Mouse (Mus musculus) lung, embryonic 15.5 days (tissue): ENCODE data around the gene Bcat2. TPM values are rescaled to one million over a fixed set of nuclear protein-coding genes. Genes with fewer than 3 reads are reported as not detected.

Source experiments
- ATAC-seq: fragments of 200-750 bp; cut with Nextera tagmentation; 2 replicates; pipeline ENCODE4 v1.8.0; 2017; ENCODE audit warnings: moderate number of reproducible peaks, borderline replicate concordance; ENCODE audit not compliant: low FRiP score, low TSS enrichment; ENCODE audit errors: extremely low read depth
- H3K27ac ChIP-seq: fragments of 300-500 bp; sonication (generic); 2 replicates; pipeline ENCODE4 v1.5.1; 2015; ENCODE audit warnings: moderate library complexity, mild to moderate bottlenecking, inconsistent platforms
- H3K27me3 ChIP-seq: fragments of 300-500 bp; sonication (generic); 2 replicates; pipeline ENCODE4 v1.6.1; 2015; ENCODE audit warnings: inconsistent platforms
- H3K36me3 ChIP-seq: fragments of 300-500 bp; sonication (generic); 2 replicates; pipeline ENCODE4 v1.6.1; 2015; ENCODE audit warnings: inconsistent platforms
- H3K4me1 ChIP-seq: fragments of 300-500 bp; sonication (generic); 2 replicates; pipeline ENCODE4 v1.6.1; 2015; ENCODE audit warnings: inconsistent platforms
- H3K4me2 ChIP-seq: fragments of 300-500 bp; sonication (generic); 2 replicates; pipeline ENCODE4 v1.6.1; 2015; ENCODE audit warnings: inconsistent platforms, mild to moderate bottlenecking, moderate library complexity
- H3K4me3 ChIP-seq: fragments of 300-500 bp; sonication (generic); 2 replicates; pipeline ENCODE4 v1.5.1; 2015; ENCODE audit warnings: mild to moderate bottlenecking, inconsistent platforms
- H3K9ac ChIP-seq: fragments of 300-500 bp; sonication (generic); 2 replicates; pipeline ENCODE4 v1.6.1; 2015; ENCODE audit warnings: inconsistent platforms
- H3K9me3 ChIP-seq: fragments of 300-500 bp; sonication (generic); 2 replicates; pipeline ENCODE4 v1.6.1; 2016; ENCODE audit warnings: inconsistent platforms
- WGBS: fragments of 180-500 bp; shearing (Covaris S2); methylation state at CpG from one replicate; pipeline ENCODE4 v1.1.7; 2015; 5-methylcytosine and 5-hydroxymethylcytosine counted together
- polyA plus RNA-seq: library from polyadenylated mRNA; unstranded; fragments of >200 nt; fragmentation: Nextera tagmentation; extraction: Ambion mirVana; gene quantifications from 2 replicates; pipeline ENCODE4 v1.2.1, GENCODE M21; 2015

Bcat2 gene
- polyA plus RNA-seq, 1 experiment from 2014 or later: 62.5 TPM

- ATAC-seq: no peak
- Histone ChIP-seq H3K4me2 (no peak overlapping the region), H3K36me3 (no peaks in the 10 kb centered on the region), H3K9ac (no peak overlapping the region), H3K27ac (no peak overlapping the region), H3K4me1 (0 out of 2 replicates have a peak, but pooled peaks cover 4% of the 10 kb centered on the region), H3K9me3 (no peaks in the 10 kb centered on the region), H3K27me3 (no peaks in the 10 kb centered on the region), H3K4me3 (no peak overlapping the region)
- WGBS: 57% methylated on average over 7 of the region's 7 CpGs
Observed at GRCm38 (mm10) chr7:45591880-45592279, 21.9 kb downstream of the Bcat2 start.

- ATAC-seq: no peak
- no peak overlapping the region for H3K27ac ChIP-seq
- no peaks in the 10 kb centered on the region for H3K36me3 ChIP-seq
- no peak overlapping the region for H3K4me2 ChIP-seq
- H3K27me3 ChIP-seq: no peaks in the 10 kb centered on the region
- no peak overlapping the region for H3K4me3 ChIP-seq
- H3K9me3 ChIP-seq: no peaks in the 10 kb centered on the region
- H3K9ac ChIP-seq: no peak overlapping the region
- 16% methylated on average over 10 of the region's 10 CpGs for WGBS
- 0 out of 2 replicates have a peak, but pooled peaks cover 4% of the 10 kb centered on the region for H3K4me1 ChIP-seq
Observed at GRCm38 (mm10) chr7:45593118-45593815, 23.3 kb downstream of the Bcat2 start.

- no peaks in the 10 kb centered on the region for H3K9me3 ChIP-seq
- H3K4me3 ChIP-seq: no peak overlapping the region
- H3K9ac ChIP-seq: no peak overlapping the region
- 74% methylated on average over 4 of the region's 4 CpGs for WGBS
- no peaks in the 10 kb centered on the region for H3K27me3 ChIP-seq
- no peak overlapping the region for H3K4me2 ChIP-seq
- H3K4me1 ChIP-seq: no peaks in the 10 kb centered on the region
- no peak overlapping the region for H3K27ac ChIP-seq
- ATAC-seq: no peak
- H3K36me3 ChIP-seq: no peaks in the 10 kb centered on the region
Observed at GRCm38 (mm10) chr7:45595176-45595575, 25.2 kb downstream of the Bcat2 start.

GRCm38 (mm10) chr7:45596107-45596506, 26.2 kb downstream of the Bcat2 start:
- H3K9ac ChIP-seq: no peak overlapping the region
- no peaks in the 10 kb centered on the region for H3K36me3 ChIP-seq
- no peaks in the 10 kb centered on the region for H3K4me1 ChIP-seq
- H3K4me3 ChIP-seq: no peak overlapping the region
- no peak overlapping the region for H3K4me2 ChIP-seq
- no peak overlapping the region for H3K27ac ChIP-seq
- WGBS: 61% methylated on average over 1 of the region's 1 CpGs
- no peak for ATAC-seq
- no peaks in the 10 kb centered on the region for H3K9me3 ChIP-seq
- H3K27me3 ChIP-seq: no peaks in the 10 kb centered on the region

GRCm38 (mm10) chr7:45597013-45597412, 27.1 kb downstream of the Bcat2 start:
- no peaks in the 10 kb centered on the region for H3K27me3 ChIP-seq
- H3K27ac ChIP-seq: no peak overlapping the region
- H3K36me3 ChIP-seq: no peaks in the 10 kb centered on the region
- no peak overlapping the region for H3K9ac ChIP-seq
- ATAC-seq: no peak
- no peak overlapping the region for H3K4me2 ChIP-seq
- WGBS: 82% methylated on average over 5 of the region's 5 CpGs
- H3K4me3 ChIP-seq: no peak overlapping the region
- H3K4me1 ChIP-seq: no peaks in the 10 kb centered on the region
- H3K9me3 ChIP-seq: no peaks in the 10 kb centered on the region

- Histone ChIP-seq H3K4me3 (no peak overlapping the region), H3K4me1 (no peaks in the 10 kb centered on the region), H3K36me3 (no peaks in the 10 kb centered on the region), H3K27ac (no peak overlapping the region), H3K9me3 (no peaks in the 10 kb centered on the region), H3K4me2 (no peak overlapping the region), H3K27me3 (no peaks in the 10 kb centered on the region), H3K9ac (no peak overlapping the region)
- ATAC-seq: no peak
- 85% methylated on average over 6 of the region's 6 CpGs for WGBS
Observed at GRCm38 (mm10) chr7:45597527-45597926, 27.6 kb downstream of the Bcat2 start.

- WGBS: 35% methylated on average over 18 of the region's 18 CpGs
- Histone ChIP-seq H3K9ac (no peak overlapping the region), H3K36me3 (no peaks in the 10 kb centered on the region), H3K27ac (no peak overlapping the region), H3K9me3 (no peaks in the 10 kb centered on the region), H3K4me3 (no peak overlapping the region), H3K4me1 (no peaks in the 10 kb centered on the region), H3K4me2 (no peak overlapping the region), H3K27me3 (no peaks in the 10 kb centered on the region)
- ATAC-seq: no peak
Observed at GRCm38 (mm10) chr7:45598960-45599879, 29.3 kb downstream of the Bcat2 start.

GRCm38 (mm10) chr7:45605704-45606289, 35.8 kb downstream of the Bcat2 start:
- Histone ChIP-seq H3K4me2 (no peak overlapping the region), H3K4me1 (no peaks in the 10 kb centered on the region), H3K9ac (no peak overlapping the region), H3K9me3 (no peaks in the 10 kb centered on the region), H3K27ac (no peak overlapping the region), H3K4me3 (no peak overlapping the region), H3K36me3 (no peaks in the 10 kb centered on the region), H3K27me3 (no peaks in the 10 kb centered on the region)
- ATAC-seq: no peak
- 60% methylated on average over 9 of the region's 9 CpGs for WGBS

- Histone ChIP-seq H3K4me1 (no peaks in the 10 kb centered on the region), H3K36me3 (no peaks in the 10 kb centered on the region), H3K9me3 (no peaks in the 10 kb centered on the region), H3K4me3 (no peak overlapping the region), H3K27ac (no peak overlapping the region), H3K9ac (no peak overlapping the region), H3K27me3 (no peaks in the 10 kb centered on the region), H3K4me2 (no peak overlapping the region)
- no peak for ATAC-seq
- WGBS: 58% methylated on average over 1 of the region's 1 CpGs
Observed at GRCm38 (mm10) chr7:45609511-45609910, 39.6 kb downstream of the Bcat2 start.

- 22% methylated on average over 6 of the region's 6 CpGs for WGBS
- Histone ChIP-seq H3K4me1 (peaks cover 17% of the 10 kb centered on the region), H3K4me3 (no peak overlapping the region), H3K9me3 (no peaks in the 10 kb centered on the region), H3K9ac (no peak overlapping the region), H3K4me2 (no peak overlapping the region), H3K27me3 (peaks cover 37% of the 10 kb centered on the region), H3K36me3 (no peaks in the 10 kb centered on the region), H3K27ac (no peak overlapping the region)
- ATAC-seq: peak; percentile 40; the same call in 1 of the 2 replicates
Observed at GRCm38 (mm10) chr7:45616277-45616676, 46.3 kb downstream of the Bcat2 start.

GRCm38 (mm10) chr7:45617042-45617695, 47.2 kb downstream of the Bcat2 start, which contains the start of gene Fut1:
Gene Fut1, plus strand, starts transcription at chr7:45617289.
- peak within 1 kb of the TSS; percentile 16; the same call in 1 of the 2 replicates for H3K9ac ChIP-seq
- peak; percentile 67 for ATAC-seq
- H3K27me3 ChIP-seq: peaks cover 37% of the 10 kb centered on the region
- H3K4me2 ChIP-seq: peak within 1 kb of the TSS; percentile 59
- no peaks in the 10 kb centered on the region for H3K36me3 ChIP-seq
- peaks cover 17% of the 10 kb centered on the region for H3K4me1 ChIP-seq
- H3K27ac ChIP-seq: peak within 1 kb of the TSS; percentile 64
- no peaks in the 10 kb centered on the region for H3K9me3 ChIP-seq
- WGBS: 4% methylated on average over 30 of the region's 31 CpGs
- peak within 1 kb of the TSS; percentile 31 for H3K4me3 ChIP-seq
